Mouse (Mus musculus) stomach, embryonic 14.5 days (tissue): ENCODE data around the gene Gm28048. TPM values are rescaled to one million over a fixed set of nuclear protein-coding genes. Genes with fewer than 3 reads are reported as not detected.
A peak's percentile ranks its signal among the peaks of the same experiment; 100 is the strongest.

Source experiments
- ATAC-seq: fragments of 200-750 bp; cut with Nextera tagmentation; 2 replicates; pipeline ENCODE4 v1.8.0; 2017; ENCODE audit warnings: low read depth, moderate TSS enrichment; ENCODE audit not compliant: insufficient number of reproducible peaks, insufficient read depth, low FRiP score
- H3K27ac ChIP-seq: fragments of 300-500 bp; sonication (generic); 2 replicates; pipeline ENCODE4 v1.5.1; 2014; ENCODE audit warnings: mild to moderate bottlenecking, low read length, moderate library complexity, mixed read lengths
- H3K27me3 ChIP-seq: fragments of 300-500 bp; sonication (generic); 2 replicates; pipeline ENCODE4 v1.6.1; 2014; ENCODE audit warnings: low read length, control low read depth, mixed read lengths; ENCODE audit not compliant: control insufficient read depth, insufficient read depth
- H3K36me3 ChIP-seq: fragments of 300-500 bp; sonication (generic); 2 replicates; pipeline ENCODE4 v1.6.1; 2014; ENCODE audit warnings: mild to moderate bottlenecking, control low read depth, low read length, moderate library complexity, mixed read lengths; ENCODE audit not compliant: control insufficient read depth, insufficient read depth
- H3K4me1 ChIP-seq: fragments of 300-500 bp; sonication (generic); 2 replicates; pipeline ENCODE4 v1.6.1; 2014; ENCODE audit warnings: low read length, control low read depth, mixed read lengths; ENCODE audit not compliant: control insufficient read depth, insufficient read depth
- H3K4me2 ChIP-seq: fragments of 300-500 bp; sonication (generic); replicated peaks from 2 replicates; pipeline ENCODE4 v1.6.1; 2014; ENCODE audit warnings: low read depth, low read length, control low read depth
- H3K4me3 ChIP-seq: fragments of 300-500 bp; sonication (generic); 2 replicates; pipeline ENCODE4 v1.5.1; 2014; ENCODE audit warnings: low read depth, low read length, control low read depth
- H3K9ac ChIP-seq: fragments of 300-500 bp; sonication (generic); replicated peaks from 2 replicates; pipeline ENCODE4 v1.6.1; 2014; ENCODE audit warnings: low read depth, mild to moderate bottlenecking, control low read depth, low read length, moderate library complexity, mixed read lengths
- H3K9me3 ChIP-seq: fragments of 300-500 bp; sonication (generic); 2 replicates; pipeline ENCODE4 v1.6.1; 2016; ENCODE audit warnings: low read depth, low read length, control low read depth; ENCODE audit not compliant: control insufficient read depth
- WGBS: fragments of 180-500 bp; shearing (Covaris S2); extraction: QIAGEN DNeasy Blood & Tissue Kit; methylation state at CpG from one replicate; pipeline ENCODE4 v1.1.7; 2014; 5-methylcytosine and 5-hydroxymethylcytosine counted together
- polyA plus RNA-seq: library from polyadenylated mRNA; unstranded; fragments of >200 nt; fragmentation: Nextera tagmentation; extraction: Ambion mirVana; gene quantifications from 2 replicates; pipeline ENCODE4 v1.2.1, GENCODE M21; 2014

The Gm28048 gene
- polyA plus RNA-seq, 1 experiment from 2014 or later: 9.2 TPM

- no peak for ATAC-seq
- Histone ChIP-seq H3K4me3 (no peak overlapping the region), H3K4me1 (no peaks in the 10 kb centered on the region), H3K4me2 (no peak overlapping the region), H3K27me3 (no peaks in the 10 kb centered on the region), H3K9ac (no peak overlapping the region), H3K36me3 (no peaks in the 10 kb centered on the region), H3K27ac (no peak overlapping the region), H3K9me3 (no peaks in the 10 kb centered on the region)
- 70% methylated on average over 6 of the region's 6 CpGs for WGBS
Measured at GRCm38 (mm10) chr11:23014996-23015395, 33.1 kb upstream of the Gm28048 start.

- 82% methylated on average over 4 of the region's 4 CpGs for WGBS
- peak overlapping the region; percentile 55 for H3K27ac ChIP-seq
- no peaks in the 10 kb centered on the region for H3K27me3 ChIP-seq
- ATAC-seq: peak; percentile 12; the same call in 1 of the 2 replicates
- no peak overlapping the region for H3K4me3 ChIP-seq
- H3K4me1 ChIP-seq: no peaks in the 10 kb centered on the region
- no peaks in the 10 kb centered on the region for H3K9me3 ChIP-seq
- H3K4me2 ChIP-seq: no peak overlapping the region
- no peaks in the 10 kb centered on the region for H3K36me3 ChIP-seq
- no peak overlapping the region for H3K9ac ChIP-seq
Measured at GRCm38 (mm10) chr11:23013580-23014294, 31.8 kb upstream of the Gm28048 start.

- no peaks in the 10 kb centered on the region for H3K9me3 ChIP-seq
- no peaks in the 10 kb centered on the region for H3K27me3 ChIP-seq
- no peak overlapping the region for H3K9ac ChIP-seq
- ATAC-seq: no peak
- H3K4me2 ChIP-seq: no peak overlapping the region
- no peak overlapping the region for H3K4me3 ChIP-seq
- no peaks in the 10 kb centered on the region for H3K36me3 ChIP-seq
- no peaks in the 10 kb centered on the region for H3K4me1 ChIP-seq
- WGBS: 46% methylated on average over 1 of the region's 1 CpGs
- H3K27ac ChIP-seq: peak overlapping the region; percentile 55
Measured at GRCm38 (mm10) chr11:23013096-23013495, 31.2 kb upstream of the Gm28048 start.

- no peak for ATAC-seq
- Histone ChIP-seq H3K9ac (0 out of 2 replicates have a peak overlapping the region, but pooled peaks have one; percentile 50), H3K4me3 (peak overlapping the region; percentile 49), H3K9me3 (no peaks in the 10 kb centered on the region), H3K27me3 (no peaks in the 10 kb centered on the region), H3K4me1 (no peaks in the 10 kb centered on the region), H3K36me3 (peaks cover 9% of the 10 kb centered on the region), H3K4me2 (peak overlapping the region; percentile 75), H3K27ac (no peak overlapping the region)
- 13% methylated on average over 4 of the region's 4 CpGs for WGBS
Measured at GRCm38 (mm10) chr11:23008824-23009200, 26.9 kb upstream of the Gm28048 start.

DNA sequence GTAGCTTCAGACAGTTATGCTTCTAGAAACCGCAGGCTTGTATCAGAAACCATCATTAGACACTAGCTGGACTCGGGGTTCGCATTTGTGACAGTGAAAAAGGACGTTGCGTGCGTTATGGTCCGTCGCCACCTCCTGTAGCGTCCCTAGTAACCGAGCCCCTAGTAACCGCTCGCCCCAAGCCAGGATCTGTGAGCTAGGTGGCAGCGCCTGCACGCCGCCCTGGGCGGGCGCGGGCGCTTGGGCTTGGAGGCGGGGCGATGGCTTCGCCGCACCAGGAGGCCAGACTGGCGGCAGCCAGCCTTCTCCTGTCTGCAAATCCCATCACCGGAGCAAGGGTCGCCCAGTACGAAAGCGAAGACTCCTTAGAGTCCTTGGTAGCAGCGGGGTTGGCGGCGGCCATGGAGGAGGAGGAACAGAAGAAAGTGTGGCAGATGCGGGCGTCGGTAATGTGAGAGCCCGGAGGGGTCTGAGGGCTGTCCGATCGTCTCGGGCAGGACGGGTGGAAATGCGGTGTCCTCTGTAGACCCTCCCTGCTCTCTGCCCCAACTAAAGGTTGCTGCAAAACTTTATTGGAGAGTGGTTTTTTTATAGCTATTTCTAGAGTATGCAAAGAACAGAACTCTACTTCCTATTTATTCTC is 26.4 kb upstream of the Gm28048 start:
- ATAC-seq: peak; percentile 91

DNA sequence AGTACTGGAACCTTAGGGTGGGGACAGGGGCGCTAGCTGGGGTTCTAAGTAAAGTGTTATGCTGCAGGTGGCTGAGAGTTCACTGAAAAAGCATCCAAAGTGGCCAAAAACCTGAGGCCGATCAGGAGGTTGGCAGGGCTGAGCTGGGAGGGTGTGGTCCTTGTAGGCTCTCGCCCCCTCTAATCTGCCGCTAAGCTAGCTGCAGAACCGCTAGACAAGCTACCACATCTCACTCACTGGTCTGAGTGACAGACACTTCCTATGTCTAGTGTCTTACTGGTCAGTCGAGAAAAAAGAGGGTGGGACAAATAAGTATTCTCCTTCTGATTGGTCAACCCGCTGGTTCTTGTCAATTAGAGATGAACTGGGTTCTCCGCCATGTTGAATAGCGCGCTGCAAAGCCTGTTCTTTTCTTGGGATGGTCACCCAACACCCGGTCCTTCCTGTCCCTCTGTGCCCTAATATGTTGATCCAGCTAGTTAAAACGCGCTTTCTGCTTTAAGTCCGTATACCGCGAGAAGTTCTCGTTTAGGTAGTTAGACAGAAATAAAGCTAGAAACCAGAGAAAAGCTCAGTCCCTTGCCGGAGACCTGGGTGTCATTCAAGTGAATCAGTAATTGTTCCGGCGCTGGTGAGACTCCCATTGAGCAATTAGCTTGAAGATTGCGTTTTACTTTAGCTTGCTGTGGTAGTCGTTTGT is 25.7 kb upstream of the Gm28048 start, which contains the start of gene Fam161a:
Gene Fam161a (plus strand): TSS at position 51 of the 700 bp plus-strand sequence.
- H3K27ac ChIP-seq: peak within 1 kb of the TSS; percentile 79
- peak within 1 kb of the TSS; percentile 50 for H3K9ac ChIP-seq
- H3K9me3 ChIP-seq: no peaks in the 10 kb centered on the region
- under 1% methylated on average over 22 of the region's 22 CpGs for WGBS
- peak; percentile 93 for ATAC-seq
- no peaks in the 10 kb centered on the region for H3K27me3 ChIP-seq
- H3K4me3 ChIP-seq: peak within 1 kb of the TSS; percentile 49
- peaks cover 20% of the 10 kb centered on the region for H3K36me3 ChIP-seq
- H3K4me1 ChIP-seq: no peaks in the 10 kb centered on the region
- H3K4me2 ChIP-seq: peak within 1 kb of the TSS; percentile 75

More for the DNA sequence above, 26.4 kb upstream of the Gm28048 start:
- under 1% methylated on average over 40 of the region's 40 CpGs for WGBS
- H3K4me1 ChIP-seq: no peaks in the 10 kb centered on the region
- peak overlapping the region; percentile 50 for H3K9ac ChIP-seq
- H3K4me3 ChIP-seq: peak overlapping the region; percentile 49
- no peaks in the 10 kb centered on the region for H3K27me3 ChIP-seq
- H3K4me2 ChIP-seq: peak overlapping the region; percentile 75
- peaks cover 15% of the 10 kb centered on the region for H3K36me3 ChIP-seq
- H3K9me3 ChIP-seq: no peaks in the 10 kb centered on the region
- H3K27ac ChIP-seq: peak overlapping the region; percentile 79

DNA sequence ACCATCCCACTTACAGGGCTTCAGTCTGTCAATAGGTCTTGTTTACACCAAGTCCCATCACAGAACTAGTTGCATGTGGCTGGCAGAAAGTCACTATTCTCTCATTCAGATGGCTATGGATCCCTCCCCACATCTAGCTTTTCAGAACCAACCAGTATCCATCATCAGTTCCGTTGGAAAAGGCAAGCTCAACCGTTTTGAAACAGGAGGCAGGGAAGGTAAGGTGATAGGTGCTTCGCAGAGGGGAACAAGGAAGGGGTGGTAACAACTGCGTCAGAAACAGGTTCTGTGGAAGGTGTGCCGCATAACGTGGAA is 25.2 kb upstream of the Gm28048 start:
- no peaks in the 10 kb centered on the region for H3K27me3 ChIP-seq
- peak overlapping the region; percentile 49 for H3K4me3 ChIP-seq
- no peak overlapping the region for H3K9ac ChIP-seq
- peaks cover 25% of the 10 kb centered on the region for H3K36me3 ChIP-seq
- H3K4me2 ChIP-seq: peak overlapping the region; percentile 75
- no peaks in the 10 kb centered on the region for H3K9me3 ChIP-seq
- H3K27ac ChIP-seq: no peak overlapping the region
- ATAC-seq: no peak; the same call in 1 of the 2 replicates
- H3K4me1 ChIP-seq: no peaks in the 10 kb centered on the region
- 4% methylated on average over 6 of the region's 6 CpGs for WGBS

DNA sequence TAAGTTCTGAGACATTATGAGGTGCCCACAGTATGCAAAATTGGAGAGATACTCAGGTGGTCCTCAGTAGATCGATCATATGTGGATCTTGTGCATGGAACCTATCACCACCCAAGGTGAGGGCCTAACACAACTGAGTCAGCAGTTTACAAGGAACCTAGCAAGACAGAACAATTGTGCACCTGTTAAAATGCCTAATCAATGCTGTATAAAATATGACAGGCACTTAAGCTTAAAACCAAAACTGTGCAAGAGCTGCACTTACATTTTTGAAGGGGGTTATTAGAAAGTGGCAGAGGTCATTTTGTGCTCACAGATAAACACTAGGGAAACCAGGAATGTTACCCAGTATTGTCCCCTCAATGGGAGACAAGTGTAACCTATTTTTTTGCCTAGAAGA is 23.4 kb upstream of the Gm28048 start:
- Histone ChIP-seq H3K4me1 (no peaks in the 10 kb centered on the region), H3K27ac (no peak overlapping the region), H3K36me3 (peaks cover 42% of the 10 kb centered on the region), H3K4me2 (no peak overlapping the region), H3K4me3 (no peak overlapping the region), H3K9me3 (no peaks in the 10 kb centered on the region), H3K27me3 (no peaks in the 10 kb centered on the region), H3K9ac (no peak overlapping the region)
- 97% methylated on average over 1 of the region's 1 CpGs for WGBS
- ATAC-seq: no peak
